Mouse (Mus musculus): ENCODE data around the gene Clcn7.
"Not testable (repeated sequence)": the region's sequence is repeated elsewhere in the genome, so short reads cannot be mapped to it uniquely, and the experiment has no call there.

The Clcn7 gene

GRCm38 (mm10) chr17:25133275-25133698 lies at the start of gene Clcn7:
TSS of gene Clcn7 (plus strand) at chr17:25133391.
- peak; percentile 82 for DNase-seq (ENCODE audit: low read depth)

GRCm38 (mm10) chr17:25083444-25083931 lies 49.7 kb upstream of the Clcn7 start, which contains the start of gene Tmem204:
TSS of gene Tmem204 (minus strand) at chr17:25083591.
- no peak for DNase-seq (ENCODE audit: low read depth)

- DNase-seq (ENCODE audit: low read depth): no peak
These were observed 48.3 kb upstream of the Clcn7 start for GRCm38 (mm10) chr17:25084835-25085385.

GRCm38 (mm10) chr17:25086724-25087123 lies 46.5 kb upstream of the Clcn7 start:
- no peak for DNase-seq (ENCODE audit: low read depth)

- no peak for DNase-seq (ENCODE audit: low read depth)
These were observed 44.0 kb upstream of the Clcn7 start for GRCm38 (mm10) chr17:25089158-25089557.

GRCm38 (mm10) chr17:25090450-25090849 lies 42.7 kb upstream of the Clcn7 start:
- DNase-seq (ENCODE audit: low read depth): no peak

- DNase-seq (ENCODE audit: low read depth): no peak
These were observed 37.0 kb upstream of the Clcn7 start for GRCm38 (mm10) chr17:25096221-25096620.

GRCm38 (mm10) chr17:25100052-25100451 lies 33.1 kb upstream of the Clcn7 start:
- no peak for DNase-seq (ENCODE audit: low read depth)

GRCm38 (mm10) chr17:25101338-25101737 lies 31.9 kb upstream of the Clcn7 start:
- DNase-seq (ENCODE audit: low read depth): no peak

GRCm38 (mm10) chr17:25107786-25108185 lies 25.4 kb upstream of the Clcn7 start:
- DNase-seq (ENCODE audit: low read depth): no peak

- peak; percentile 55 for DNase-seq (ENCODE audit: low read depth)
These were observed 23.6 kb upstream of the Clcn7 start for GRCm38 (mm10) chr17:25109578-25109977.

- no peak for DNase-seq (ENCODE audit: low read depth)
These were observed 22.6 kb upstream of the Clcn7 start for GRCm38 (mm10) chr17:25110590-25110989.

GRCm38 (mm10) chr17:25111220-25111619 lies 22.0 kb upstream of the Clcn7 start:
- DNase-seq (ENCODE audit: low read depth): no peak

- no peak for DNase-seq (ENCODE audit: low read depth)
These were observed 21.3 kb upstream of the Clcn7 start for GRCm38 (mm10) chr17:25111739-25112422.

- DNase-seq (ENCODE audit: low read depth): no peak
These were observed 20.8 kb upstream of the Clcn7 start for GRCm38 (mm10) chr17:25112423-25112810.

- DNase-seq (ENCODE audit: low read depth): peak; percentile 75
These were observed 18.1 kb upstream of the Clcn7 start for GRCm38 (mm10) chr17:25114908-25115645.

GRCm38 (mm10) chr17:25115664-25116432 lies 17.3 kb upstream of the Clcn7 start, which contains the start of gene Telo2:
TSS of gene Telo2 (minus strand) at chr17:25115967.
- peak; percentile 96 for DNase-seq (ENCODE audit: low read depth)

GRCm38 (mm10) chr17:25117263-25117662 lies 15.9 kb upstream of the Clcn7 start:
- DNase-seq (ENCODE audit: low read depth): peak; percentile 53

- no peak for DNase-seq (ENCODE audit: low read depth)
These were observed 12.8 kb upstream of the Clcn7 start, which contains the start of gene Ptx4 for GRCm38 (mm10) chr17:25120406-25120805. TSS of gene Ptx4 (plus strand) at chr17:25120760.

GRCm38 (mm10) chr17:25123979-25124378 lies 9.2 kb upstream of the Clcn7 start:
- DNase-seq (ENCODE audit: low read depth): peak; percentile 70

- DNase-seq (ENCODE audit: low read depth): not testable (repeated sequence)
These were observed 7.6 kb upstream of the Clcn7 start for GRCm38 (mm10) chr17:25125442-25126060.
